Mouse (Mus musculus): ENCODE measurements around the gene Gapvd1.

- TF ChIP-seq CTCF (IDR thresholded peaks at IDR 0.05; ENCODE audit: control insufficient read depth, insufficient read depth, low read length) (no peak), POLR2A (IDR thresholded peaks at IDR 0.05; ENCODE audit: borderline replicate concordance, control insufficient read depth, low read depth, low read length) (no peak)
Measured at GRCm38 (mm10) chr2:34628903-34629540, 126.0 kb downstream of the Gapvd1 start.
